Mouse (Mus musculus) embryonic fibroblast, embryonic 13.5 days (primary cell): ENCODE measurements around the gene Pdia6.

Experiments
- CTCF ChIP-seq: IDR thresholded peaks from 2 replicates; pipeline ENCODE4 v1.5.1; 2011; ENCODE audit warnings: mild to moderate bottlenecking, control low read depth, low read length, moderate library complexity, borderline replicate concordance; ENCODE audit not compliant: insufficient read depth
- POLR2A ChIP-seq: IDR thresholded peaks from 2 replicates; pipeline ENCODE4 v1.6.1; 2011; ENCODE audit warnings: low read depth, mild to moderate bottlenecking, control low read depth, low read length, moderate library complexity

DNA sequence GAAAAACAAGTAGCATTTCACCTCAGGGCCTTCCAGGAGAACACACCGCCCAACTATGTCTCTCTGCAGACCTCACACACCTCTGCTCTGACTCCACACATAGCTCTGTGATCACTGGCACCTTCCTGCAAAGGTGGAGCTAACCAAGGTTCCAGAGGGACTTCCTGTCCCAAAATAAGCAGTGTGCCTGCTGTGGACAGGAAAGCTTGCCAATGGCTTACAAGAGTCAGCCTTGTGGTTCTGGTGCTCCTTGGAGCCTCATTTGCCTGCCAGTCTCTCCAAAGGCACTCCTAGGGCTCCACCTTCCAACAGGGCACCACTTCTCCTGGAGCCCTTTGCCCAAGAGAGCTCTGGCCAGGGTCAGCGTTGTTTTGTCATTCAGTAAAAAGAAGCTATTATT is 1.5 kb upstream of the Pdia6 start:
- TF ChIP-seq POLR2A (no peak), CTCF (no peak)
